ENCODE assay signal across 24 mouse cellular contexts in the genomic region with DNA sequence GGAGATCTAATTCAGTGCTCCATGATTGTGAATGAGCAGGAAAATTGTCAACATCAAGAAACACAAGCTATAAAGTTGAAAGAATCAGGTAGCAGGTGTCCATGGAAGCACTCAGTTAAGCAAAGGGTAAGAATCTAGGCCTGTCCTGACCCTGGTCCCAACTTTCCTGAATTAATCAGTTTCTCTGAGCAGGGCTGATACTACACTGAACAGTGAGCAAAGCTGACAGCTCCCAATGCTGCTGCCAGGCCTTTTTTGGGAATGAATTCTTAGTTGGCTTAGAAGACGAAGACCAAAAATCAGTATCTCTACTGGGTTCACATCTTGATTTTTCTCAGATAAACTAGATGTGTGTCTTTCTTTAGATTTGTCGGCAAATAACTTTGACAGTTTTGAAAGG. TPM values are rescaled to one million over a fixed set of nuclear protein-coding genes. Genes with fewer than 3 reads are reported as not detected.
A peak's percentile ranks its signal among the peaks of the same experiment; 100 is the strongest.
DNase-seq lines count a peak whose midpoint lies in the region; ATAC-seq and TF ChIP-seq lines count a peak whose summit lies in the region.
"Had no signal": no experiment of that assay in that cellular context is flagged by ENCODE, and none has a peak within 500 bp of the region (broad histone marks: within the 10 kb centered on the region; RNA-seq: fewer than 3 reads in every experiment).

No protein-coding gene starts in this region.

- H3K27ac ChIP-seq in heart, embryonic 11.5 days (ENCODE audit: low read depth, low read length) = peak overlapping the region; percentile 51; the same call in 1 of the 2 replicates
- H3K27ac ChIP-seq in hindbrain, postnatal 0 days = no peak overlapping the region
- no peak overlapping the region for H3K27ac ChIP-seq in hindbrain, embryonic 13.5 days
- H3K27ac ChIP-seq: embryonic facial prominence, embryonic 10.5 days; embryonic facial prominence, embryonic 15.5 days; kidney, postnatal 0 days; limb, embryonic 12.5 days; liver, embryonic 15.5 days; neural tube, embryonic 15.5 days had no signal

- H3K27me3 ChIP-seq in heart, embryonic 11.5 days (ENCODE audit: control insufficient read depth, insufficient read depth, low read length) = no peaks in the 10 kb centered on the region
- no peaks in the 10 kb centered on the region for H3K27me3 ChIP-seq in hindbrain, postnatal 0 days (ENCODE audit: insufficient read depth, low read length)
- H3K27me3 ChIP-seq in hindbrain, embryonic 13.5 days = no peaks in the 10 kb centered on the region
- H3K27me3 ChIP-seq: embryonic facial prominence, embryonic 15.5 days; limb, embryonic 12.5 days; liver, embryonic 15.5 days; neural tube, embryonic 15.5 days had no signal

- peaks cover 27% of the 10 kb centered on the region; the same call in 1 of the 2 replicates for H3K4me1 ChIP-seq in heart, embryonic 11.5 days (ENCODE audit: control insufficient read depth, insufficient read depth, low read length)
- H3K4me1 ChIP-seq in hindbrain, postnatal 0 days (ENCODE audit: insufficient read depth, low read length) = no peaks in the 10 kb centered on the region
- peaks cover 25% of the 10 kb centered on the region for H3K4me1 ChIP-seq in hindbrain, embryonic 13.5 days (replicated peaks)

- no peak for DNase-seq in frontal cortex, postnatal 36 days (ENCODE audit: low spot score in 2 of 2)
- no peak for DNase-seq in heart, postnatal 36 days
- peak; percentile 6 for DNase-seq in hindbrain, postnatal 0 days (ENCODE audit: low spot score)
- no peak for DNase-seq in kidney, postnatal 4 days
- DNase-seq: adrenal gland, postnatal 25 days; B cell, adult 2 months; kidney, adult 8-10 months; layer of hippocampus, adult 9-11 months; lung, embryonic 14.5 days; lung, postnatal 14 days; midbrain, embryonic 14.5 days; retina, postnatal 1 day; right cerebral cortex, postnatal 14 days; thymus, postnatal 4 days had no signal

- H3K36me3 ChIP-seq in heart, embryonic 11.5 days (ENCODE audit: control insufficient read depth, insufficient read depth, low read length) = no peaks in the 10 kb centered on the region
- H3K36me3 ChIP-seq in hindbrain, postnatal 0 days (ENCODE audit: insufficient read depth, low read length) = no peaks in the 10 kb centered on the region
- 0 out of 2 replicates have a peak, but pooled peaks cover 2% of the 10 kb centered on the region for H3K36me3 ChIP-seq in hindbrain, embryonic 13.5 days
- H3K36me3 ChIP-seq: embryonic facial prominence, embryonic 15.5 days; limb, embryonic 12.5 days; liver, embryonic 15.5 days; neural tube, embryonic 15.5 days had no signal

- peak overlapping the region; percentile 41 for H3K4me2 ChIP-seq in heart, embryonic 11.5 days
- H3K4me2 ChIP-seq in hindbrain, postnatal 0 days (ENCODE audit: low read depth, low read length) = no peak overlapping the region
- H3K4me2 ChIP-seq in hindbrain, embryonic 13.5 days = no peak overlapping the region
- H3K4me2 ChIP-seq: embryonic facial prominence, embryonic 15.5 days; limb, embryonic 12.5 days; liver, embryonic 15.5 days; lung, embryonic 14.5 days; neural tube, embryonic 15.5 days had no signal

- ATAC-seq in frontal cortex, adult (ENCODE audit: low TSS enrichment) = 0 out of 2 replicates have a peak, but pooled peaks have one; percentile 29
- 0 out of 2 replicates have a peak, but pooled peaks have one; percentile 55 for ATAC-seq in heart, embryonic 11.5 days (replicated peaks; ENCODE audit: insufficient number of reproducible peaks, low FRiP score, low TSS enrichment)
- ATAC-seq in hindbrain, postnatal 0 days = no peak
- no peak for ATAC-seq in hindbrain, embryonic 13.5 days (ENCODE audit: low FRiP score)
- ATAC-seq: intestine, embryonic 16.5 days had no signal

- no peaks in the 10 kb centered on the region for H3K9me3 ChIP-seq in heart, embryonic 11.5 days (replicated peaks; ENCODE audit: control insufficient read depth, low read length)
- H3K9me3 ChIP-seq in hindbrain, postnatal 0 days (ENCODE audit: low read length) = no peaks in the 10 kb centered on the region
- H3K9me3 ChIP-seq in hindbrain, embryonic 13.5 days = no peaks in the 10 kb centered on the region
- H3K9me3 ChIP-seq: embryonic facial prominence, embryonic 10.5 days; limb, embryonic 12.5 days; liver, embryonic 15.5 days; neural tube, embryonic 15.5 days had no signal

- TF ChIP-seq CTCF in hindbrain, postnatal 0 days (IDR thresholded peaks at IDR 0.05; ENCODE audit: low read depth) = no peak

- intact Hi-C loops in heart, postnatal 36 days (cut with DNase I) = no loop called here

- no peak overlapping the region for H3K9ac ChIP-seq in heart, embryonic 11.5 days (ENCODE audit: low read depth, low read length)
- H3K9ac ChIP-seq in hindbrain, postnatal 0 days (replicated peaks; ENCODE audit: low read length) = no peak overlapping the region
- H3K9ac ChIP-seq in hindbrain, embryonic 13.5 days = no peak overlapping the region
- H3K9ac ChIP-seq: embryonic facial prominence, embryonic 15.5 days; limb, embryonic 12.5 days; liver, embryonic 15.5 days; lung, embryonic 14.5 days; neural tube, embryonic 15.5 days had no signal

- H3K4me3 ChIP-seq in heart, embryonic 11.5 days (ENCODE audit: low read depth, low read length) = no peak overlapping the region
- no peak overlapping the region for H3K4me3 ChIP-seq in hindbrain, postnatal 0 days (ENCODE audit: low read length)
- H3K4me3 ChIP-seq in hindbrain, embryonic 13.5 days = no peak overlapping the region
- H3K4me3 ChIP-seq: embryonic facial prominence, embryonic 10.5 days; embryonic facial prominence, embryonic 15.5 days; limb, embryonic 12.5 days; liver, embryonic 15.5 days; neural tube, embryonic 15.5 days had no signal

- 62% methylated on average over 2 of the region's 2 CpGs for WGBS in heart, embryonic 11.5 days (ENCODE audit: insufficient replicate concordance)
- 67% methylated on average over 2 of the region's 2 CpGs for WGBS in hindbrain, postnatal 0 days
- WGBS in hindbrain, embryonic 13.5 days = 92% methylated on average over 2 of the region's 2 CpGs

RNA-seq across cellular contexts. Expression of a gene that starts 6.2 kb away (rescaled TPM):
- 28.6 and 34.0 TPM in 2 replicates for polyA plus RNA-seq in heart, embryonic 11.5 days (2014; fragmentation: Nextera tagmentation; extraction: Ambion mirVana)
- 10 to 100 TPM; 14.5 to 17.2 TPM for total RNA-seq in heart, postnatal 36 days (2021)
- 51.0 and 56.3 TPM in 2 replicates for total RNA-seq in hindbrain, postnatal 0 days (2014; rRNA removed)
- 72.1 and 74.1 TPM in 2 replicates for polyA plus RNA-seq in hindbrain, postnatal 0 days (2015; fragmentation: Nextera tagmentation; extraction: Ambion mirVana)
- 60.3 and 63.8 TPM in 2 replicates for polyA plus RNA-seq in hindbrain, embryonic 13.5 days (2015; fragmentation: Nextera tagmentation; extraction: Ambion mirVana)

RNA-seq across cellular contexts. Expression of a gene that starts 7.1 kb away (rescaled TPM):
- 223 and 238 TPM in 2 replicates for polyA plus RNA-seq in heart, embryonic 11.5 days (2014; fragmentation: Nextera tagmentation; extraction: Ambion mirVana)
- 100 to 1,000 TPM; 170 to 180 TPM for total RNA-seq in heart, postnatal 36 days (2021)
- 156 and 184 TPM in 2 replicates for total RNA-seq in hindbrain, postnatal 0 days (2014; rRNA removed)
- polyA plus RNA-seq in hindbrain, postnatal 0 days (2015; fragmentation: Nextera tagmentation; extraction: Ambion mirVana) = 254 and 263 TPM in 2 replicates
- polyA plus RNA-seq in hindbrain, embryonic 13.5 days (2015; fragmentation: Nextera tagmentation; extraction: Ambion mirVana) = 425 and 457 TPM in 2 replicates

Comparison
In these comparisons a context has a peak if more than half of its experiments do, and no peak if none do; other contexts are left out.
1. ATAC-seq: peak in frontal cortex, adult (single experiment) and heart, embryonic 11.5 days (single experiment); none in hindbrain, postnatal 0 days (single experiment) and hindbrain, embryonic 13.5 days (single experiment).